Mouse (Mus musculus) cerebellum, postnatal 4 days (tissue): ENCODE measurements around the gene Ryr2.

Source experiments
- DNase-seq, 2 experiments: peaks; one replicate each; pipeline ENCODE4 v3.0.0; 2022; ENCODE audit warnings: low spot score in 2 of 2, mixed read lengths in 1 of 2

Ryr2 gene

DNA sequence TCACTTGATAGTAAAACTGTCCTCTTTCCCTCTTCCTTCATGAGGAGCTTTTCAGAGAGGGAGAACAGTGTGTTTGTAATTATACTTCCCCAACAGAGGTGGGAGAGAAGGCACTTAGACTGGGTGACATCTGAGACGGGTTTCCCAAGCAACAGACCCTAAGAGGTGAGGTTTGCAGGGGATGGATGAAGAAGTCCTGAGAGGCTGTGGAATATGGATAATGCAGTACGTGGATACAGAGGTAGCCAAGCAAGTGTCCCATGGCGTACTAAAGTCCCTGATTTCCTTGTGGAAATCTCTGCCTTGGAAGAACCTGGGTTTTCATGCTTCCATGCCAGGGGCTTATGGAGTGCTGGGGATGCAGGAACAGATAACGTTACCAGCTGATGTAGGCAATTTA lies 69.5 kb downstream of the Ryr2 start:
- DNase-seq = no peak

- no peak for DNase-seq
Observed at GRCm38 (mm10) chr13:12036834-12037233, 69.9 kb downstream of the Ryr2 start.

DNA sequence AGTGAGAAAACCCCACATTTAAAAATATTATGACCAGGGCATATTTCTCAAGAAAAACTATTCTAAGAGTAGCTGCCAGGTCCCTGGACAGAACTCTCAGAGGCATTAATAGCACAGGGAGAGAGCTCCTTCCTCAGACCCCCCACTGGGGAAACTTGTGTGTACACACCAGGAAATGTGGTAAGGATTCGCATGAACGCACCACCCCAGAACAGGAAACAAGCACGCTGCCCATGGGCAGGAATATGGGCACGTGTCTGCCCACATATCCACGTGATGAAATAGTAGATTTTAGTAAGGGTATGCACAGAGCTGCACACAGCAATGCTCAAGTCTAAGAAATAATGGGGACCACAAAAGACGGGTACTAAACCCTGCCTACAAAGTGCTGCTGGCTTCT lies 72.8 kb downstream of the Ryr2 start:
- no peak for DNase-seq

DNA sequence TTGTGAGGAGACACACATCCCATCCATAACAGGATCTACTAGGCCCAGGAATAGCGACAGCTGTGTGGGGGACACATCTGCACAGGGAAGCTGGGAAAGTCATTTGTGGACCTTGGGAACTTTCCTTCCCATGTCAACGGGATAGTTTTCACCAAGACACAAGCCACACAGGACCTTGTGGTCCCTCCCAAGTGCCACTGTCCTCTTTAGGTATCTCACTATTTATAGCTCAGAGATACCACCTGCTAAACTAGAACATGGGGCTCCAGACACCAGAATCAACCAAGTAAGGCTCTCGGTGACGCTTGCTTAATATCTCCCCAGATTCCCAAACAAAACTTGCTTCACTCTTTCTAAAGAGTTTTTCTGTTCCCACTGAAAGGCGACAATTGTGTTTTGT lies 73.5 kb downstream of the Ryr2 start:
- DNase-seq = no peak

GRCm38 (mm10) chr13:12029841-12030240 lies 76.9 kb downstream of the Ryr2 start:
- no peak for DNase-seq

GRCm38 (mm10) chr13:12029326-12029725 lies 77.4 kb downstream of the Ryr2 start:
- no peak for DNase-seq

DNA sequence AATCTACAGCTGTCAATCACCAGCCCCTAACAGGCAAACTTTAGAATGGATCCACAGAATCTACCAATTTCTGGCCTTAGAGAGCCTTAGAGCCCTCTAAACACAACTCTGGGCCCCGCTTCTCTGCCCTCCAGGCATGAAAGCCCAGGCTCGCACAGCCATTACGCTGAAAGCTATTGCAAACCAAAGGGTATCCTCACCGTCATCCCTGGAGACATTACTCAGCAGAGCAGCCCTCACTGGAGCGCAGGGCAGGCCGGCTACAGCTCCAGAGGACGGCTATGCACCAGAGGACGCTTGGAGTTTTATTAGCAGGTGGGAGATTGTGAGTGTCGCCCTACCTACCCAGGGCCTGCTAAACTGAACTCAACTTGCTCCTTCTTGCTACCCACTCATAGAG lies 88.7 kb downstream of the Ryr2 start:
- no peak for DNase-seq

DNA sequence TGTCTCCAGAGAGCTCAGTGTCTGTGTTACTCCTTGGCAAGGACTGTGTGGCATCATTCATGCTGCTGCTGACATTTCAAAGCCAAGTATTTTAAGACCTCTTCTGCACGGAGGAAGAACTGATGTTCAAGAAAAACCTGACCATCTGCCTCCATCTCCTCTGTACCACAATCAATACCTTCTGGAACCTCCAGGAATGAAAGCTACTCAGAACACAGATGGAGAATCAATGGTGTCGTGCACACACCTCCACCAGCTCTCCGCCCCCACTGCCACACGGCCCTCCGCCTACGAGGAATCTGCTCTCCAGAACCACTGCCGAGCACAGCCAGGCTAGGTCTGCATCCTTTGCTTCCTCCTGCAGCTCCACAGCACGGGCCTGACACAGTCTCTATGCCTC lies 92.8 kb downstream of the Ryr2 start:
- DNase-seq = no peak

GRCm38 (mm10) chr13:12008995-12009689 lies 97.6 kb downstream of the Ryr2 start:
- no peak for DNase-seq

DNA sequence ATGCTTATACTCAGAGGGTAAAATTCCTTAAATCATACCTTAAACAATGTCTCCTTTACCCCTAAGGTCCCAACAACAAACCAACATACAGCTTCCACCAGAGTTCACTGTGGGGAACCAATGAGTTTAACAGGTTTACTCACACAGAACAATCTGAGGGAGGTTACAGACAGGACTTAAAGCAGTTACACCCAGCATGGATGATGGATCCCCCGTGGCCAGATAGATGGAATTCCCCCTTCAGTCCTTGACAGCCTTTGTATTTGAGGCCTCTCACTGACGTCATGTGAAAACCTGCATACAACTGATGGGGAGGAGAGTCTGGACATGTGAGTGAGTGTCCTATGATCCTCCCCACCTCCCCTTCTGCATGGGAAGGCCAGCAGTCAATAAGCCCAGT lies 99.2 kb downstream of the Ryr2 start:
- DNase-seq = no peak

- DNase-seq = no peak
Observed at GRCm38 (mm10) chr13:12001891-12002294, 104.9 kb downstream of the Ryr2 start.

DNA sequence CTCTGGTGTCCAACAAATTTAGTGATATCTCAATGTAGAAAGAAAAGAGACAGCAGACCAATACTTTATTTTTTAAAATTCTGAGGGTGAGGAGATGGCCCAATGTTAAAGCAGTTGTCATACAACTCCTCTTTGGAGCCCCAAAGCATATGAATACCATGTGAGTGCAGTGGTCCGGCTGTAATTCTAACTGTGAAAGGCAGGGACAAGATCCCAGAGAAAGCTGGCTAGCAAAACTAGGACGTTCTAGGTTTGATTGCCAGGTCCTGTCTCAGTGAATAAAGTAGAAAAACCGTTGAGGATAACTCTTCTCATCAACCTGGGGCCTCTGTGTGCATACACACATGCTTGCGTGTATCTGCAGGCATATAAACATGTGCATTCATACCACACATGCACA lies 106.9 kb downstream of the Ryr2 start:
- no peak for DNase-seq

DNA sequence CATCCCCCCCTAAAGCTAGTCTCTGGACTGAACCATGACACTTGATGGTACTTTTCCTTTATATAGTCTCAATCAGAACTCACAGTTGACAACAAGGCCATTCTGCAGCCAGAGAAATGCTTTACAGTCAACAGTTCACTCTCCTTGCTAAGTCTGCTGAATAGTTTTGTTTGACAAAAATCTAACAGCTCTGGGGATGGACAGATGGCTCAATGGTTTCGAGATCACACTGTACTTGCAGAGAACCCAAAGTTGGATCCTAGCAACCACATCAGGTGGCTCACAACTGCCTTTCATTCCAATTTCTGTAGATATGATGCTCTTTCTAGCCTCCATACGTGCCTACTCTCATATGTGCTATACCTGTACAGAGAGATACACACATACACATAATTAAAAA lies 109.4 kb downstream of the Ryr2 start:
- DNase-seq = no peak

GRCm38 (mm10) chr13:11987556-11987955 lies 119.2 kb downstream of the Ryr2 start:
- no peak for DNase-seq

GRCm38 (mm10) chr13:11985056-11985455 lies 121.7 kb downstream of the Ryr2 start:
- no peak for DNase-seq

DNA sequence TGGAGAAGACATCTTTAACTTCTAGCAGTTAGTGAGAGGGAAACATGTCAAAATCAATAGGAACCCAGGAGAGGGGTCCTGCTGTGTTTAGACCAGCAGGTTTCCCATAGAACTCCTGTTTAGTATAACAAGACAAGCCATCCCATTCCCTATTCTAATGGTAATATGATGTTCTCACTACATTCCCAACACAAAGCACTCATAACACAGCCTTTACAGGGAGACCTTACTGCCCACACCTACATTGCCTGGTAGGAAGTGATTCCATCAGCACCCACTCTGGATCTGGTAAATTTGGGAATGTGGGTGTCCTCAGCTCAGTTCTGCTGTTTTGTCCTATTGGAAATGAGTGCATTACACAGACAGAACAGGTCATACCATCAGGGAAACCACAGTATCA lies 127.7 kb downstream of the Ryr2 start:
- DNase-seq = no peak

DNA sequence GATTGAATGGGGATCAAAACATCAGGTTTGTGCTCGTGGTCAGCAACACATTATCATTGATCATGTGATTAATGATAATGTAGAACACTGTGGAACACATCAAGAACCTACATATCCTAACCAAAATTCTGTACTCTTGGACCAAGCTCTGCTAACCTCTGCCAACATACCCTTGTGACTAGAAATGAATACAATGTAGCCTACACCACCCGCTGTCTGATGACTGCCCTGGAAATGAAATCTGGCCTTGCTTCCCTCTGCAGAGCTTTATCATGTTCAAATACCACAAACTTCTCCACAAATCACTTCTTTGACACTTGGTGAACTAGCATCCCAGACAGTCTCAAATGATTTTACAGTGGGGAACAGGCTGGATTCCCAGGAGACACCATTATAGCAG lies 128.4 kb downstream of the Ryr2 start:
- DNase-seq = no peak

GRCm38 (mm10) chr13:11977606-11978005 lies 129.1 kb downstream of the Ryr2 start:
- DNase-seq = no peak

- no peak for DNase-seq
Observed at GRCm38 (mm10) chr13:11964391-11964790, 142.4 kb downstream of the Ryr2 start.

DNA sequence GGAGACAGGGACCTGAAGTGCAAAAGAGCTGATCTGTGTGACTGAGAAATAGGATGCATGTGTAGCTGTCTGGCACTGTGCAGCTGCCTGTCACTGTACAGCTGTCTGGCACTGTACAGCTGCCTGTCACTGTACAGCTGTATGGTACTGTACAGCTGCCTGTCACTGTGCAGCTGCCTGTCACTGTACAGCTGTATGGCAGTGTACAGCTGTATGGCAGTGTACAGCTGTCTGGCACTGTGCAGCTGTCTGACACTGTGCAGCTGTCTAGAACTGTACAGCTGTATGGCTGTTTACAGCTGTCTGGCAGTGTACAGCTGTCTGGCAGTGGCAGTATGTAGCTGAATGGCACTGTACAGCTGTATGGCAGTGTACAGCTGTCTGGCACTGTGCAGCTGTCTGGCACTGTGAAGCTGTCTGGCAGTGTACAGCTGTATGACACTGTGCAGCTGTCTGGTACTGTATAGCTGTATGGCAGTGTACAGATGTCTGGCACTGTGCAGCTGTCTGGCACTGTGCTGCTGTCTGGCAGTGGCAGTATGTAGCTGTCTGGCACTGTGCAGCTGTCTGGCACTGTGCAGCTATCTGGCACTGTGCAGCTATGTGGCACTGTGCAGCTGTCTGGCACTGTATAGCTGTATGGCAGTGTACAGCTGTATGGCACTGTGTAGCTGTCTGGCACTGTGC lies 147.1 kb downstream of the Ryr2 start:
- DNase-seq = no peak

DNA sequence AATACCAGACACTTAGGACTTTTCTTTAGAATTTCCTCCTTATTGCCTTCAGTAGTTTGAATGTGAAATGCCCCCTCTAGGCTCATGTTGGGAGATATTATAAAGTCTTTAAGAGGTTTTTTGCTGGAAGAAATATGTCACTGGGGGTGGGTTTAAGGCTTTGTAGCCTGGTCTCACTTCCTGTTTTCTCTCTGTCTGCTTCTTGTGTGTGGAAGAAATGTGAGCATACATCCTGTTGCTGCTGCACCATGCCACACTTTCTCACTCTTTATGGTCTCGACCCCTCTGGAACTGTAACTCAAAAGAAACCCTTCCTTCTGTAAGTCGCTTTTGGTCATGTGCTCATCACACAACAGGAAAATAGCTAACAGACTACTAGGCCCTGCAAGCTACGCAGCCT lies 147.9 kb downstream of the Ryr2 start:
- no peak for DNase-seq

DNA sequence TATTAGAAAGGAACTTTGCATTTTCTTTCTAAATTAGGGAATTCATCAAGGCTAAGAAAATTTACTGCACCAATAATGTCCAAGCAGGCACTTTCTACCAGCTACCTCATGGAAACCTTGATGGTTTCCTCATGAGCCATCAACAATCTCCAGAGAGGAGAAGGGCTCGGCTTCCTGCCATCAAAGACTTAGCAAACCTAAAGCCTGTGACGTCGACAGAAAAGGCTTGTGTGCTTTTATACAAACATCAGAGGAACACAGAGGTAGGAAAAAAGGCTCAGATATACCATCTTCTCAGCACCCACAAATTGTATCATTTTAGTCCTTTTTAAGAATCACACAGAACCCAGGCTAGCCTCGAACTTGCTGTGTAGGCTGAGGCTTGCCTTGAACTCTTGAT lies 148.5 kb downstream of the Ryr2 start:
- DNase-seq = no peak

GRCm38 (mm10) chr13:11951951-11952350 lies 154.8 kb downstream of the Ryr2 start:
- DNase-seq = no peak

DNA sequence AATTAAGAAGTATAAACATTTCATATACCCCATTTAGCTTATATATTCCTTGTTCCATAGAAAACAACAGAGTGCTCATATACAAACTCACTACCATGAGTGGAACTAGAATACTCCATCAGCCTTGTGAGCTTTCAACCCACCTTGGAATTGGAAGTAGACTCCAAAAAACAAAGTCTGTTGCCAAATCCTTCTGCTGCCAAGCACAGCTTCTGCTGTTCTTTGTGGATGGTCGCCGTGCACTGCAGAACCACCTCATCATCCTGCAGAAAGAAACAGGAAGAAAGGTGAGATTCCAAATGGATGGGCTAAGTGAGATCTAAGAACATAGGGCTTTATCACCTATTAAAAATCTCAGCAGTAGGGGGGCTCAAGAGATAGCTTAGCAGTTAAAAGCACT lies 161.0 kb downstream of the Ryr2 start:
- no peak for DNase-seq
